ENCODE assay signal across 7 mouse cellular contexts in the genomic region with DNA sequence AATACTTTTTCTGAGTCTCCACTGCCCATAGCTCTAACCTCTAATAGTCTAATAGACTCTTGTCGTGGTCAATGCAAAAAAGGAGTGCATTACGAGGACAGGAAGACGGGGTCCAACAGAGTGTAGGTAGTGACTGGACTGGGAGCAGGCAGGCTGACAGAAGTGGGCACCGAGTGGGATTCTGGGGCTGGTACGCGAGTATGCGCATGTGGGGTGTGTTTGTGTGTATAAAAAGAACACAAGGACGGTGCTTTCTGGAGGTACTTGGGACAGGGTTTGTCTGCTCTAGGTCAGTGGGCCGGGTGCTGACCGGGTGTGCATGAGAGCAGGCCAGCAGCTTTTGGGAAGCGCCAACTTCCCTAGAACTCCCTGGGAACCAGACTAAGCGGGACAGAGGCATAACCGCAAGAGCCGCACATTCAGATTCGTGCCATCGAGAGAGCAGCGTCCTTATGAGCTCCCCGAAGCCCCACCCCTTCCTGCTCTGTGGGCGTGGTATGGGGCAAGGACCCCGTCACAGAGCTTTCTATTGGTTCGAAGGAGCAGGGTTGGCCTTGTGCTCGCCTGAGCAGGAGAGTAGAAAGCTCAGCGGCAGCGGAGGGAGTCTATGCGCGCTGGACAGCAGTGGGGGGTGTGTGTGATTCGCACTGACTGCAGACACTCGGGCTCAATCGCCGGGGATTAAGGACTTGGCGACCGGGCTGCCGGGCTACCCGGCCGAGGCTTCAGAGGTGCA. TPM values are rescaled to one million over a fixed set of nuclear protein-coding genes. Genes with fewer than 3 reads are reported as not detected.
DNase-seq lines count a peak whose midpoint lies in the region; ATAC-seq and TF ChIP-seq lines count a peak whose summit lies in the region.

Gene Efnb1 (plus strand): TSS at position 608 of the 736 bp plus-strand sequence.

- TF ChIP-seq POLR2A in heart, adult 2 months (IDR thresholded peaks at IDR 0.05; ENCODE audit: insufficient read depth, low read depth, low read length), result no peak

- no peaks in the 10 kb centered on the region for H3K9me3 ChIP-seq in embryonic facial prominence, embryonic 14.5 days (ENCODE audit: control insufficient read depth, low read length)
- no peaks in the 10 kb centered on the region for H3K9me3 ChIP-seq in limb, embryonic 13.5 days
- H3K9me3 ChIP-seq in midbrain, embryonic 16.5 days (replicated peaks; ENCODE audit: control insufficient read depth, low read length, poor library complexity, severe bottlenecking), result no peaks in the 10 kb centered on the region

- 27% methylated on average over 34 of the region's 35 CpGs for WGBS in embryonic facial prominence, embryonic 14.5 days
- WGBS in heart, adult 2 months, result 20% methylated on average over 35 of the region's 35 CpGs
- WGBS in limb, embryonic 13.5 days, result 19% methylated on average over 35 of the region's 35 CpGs
- 33% methylated on average over 35 of the region's 35 CpGs for WGBS in midbrain, embryonic 16.5 days

- H3K36me3 ChIP-seq in embryonic facial prominence, embryonic 14.5 days (ENCODE audit: control insufficient read depth, insufficient read depth, low read length), result no peaks in the 10 kb centered on the region
- no peaks in the 10 kb centered on the region for H3K36me3 ChIP-seq in heart, adult 2 months (ENCODE audit: control insufficient read depth, insufficient read depth, low read length)
- no peaks in the 10 kb centered on the region for H3K36me3 ChIP-seq in limb, embryonic 13.5 days
- H3K36me3 ChIP-seq in midbrain, embryonic 16.5 days (ENCODE audit: control insufficient read depth, insufficient read depth, low read length), result no peaks in the 10 kb centered on the region

- peak within 1 kb of the TSS; percentile 86 for H3K9ac ChIP-seq in embryonic facial prominence, embryonic 14.5 days (ENCODE audit: low read depth, low read length)
- peak within 1 kb of the TSS; percentile 94 for H3K9ac ChIP-seq in heart, adult 2 months (ENCODE audit: low read depth, low read length)
- peak within 1 kb of the TSS; percentile 93 for H3K9ac ChIP-seq in limb, embryonic 13.5 days
- peak within 1 kb of the TSS; percentile 77 for H3K9ac ChIP-seq in midbrain, embryonic 16.5 days (ENCODE audit: low read depth, low read length)

- ATAC-seq in embryonic facial prominence, embryonic 14.5 days (ENCODE audit: low read depth), result peak; percentile 96
- ATAC-seq in limb, embryonic 13.5 days (ENCODE audit: low FRiP score, low read depth), result peak; percentile 92
- peak; percentile 92 for ATAC-seq in midbrain, embryonic 16.5 days

- TF ChIP-seq EP300 in heart, adult 2 months (IDR thresholded peaks at IDR 0.05; ENCODE audit: insufficient read depth, low read depth, low read length), result no peak

- peaks cover 7% of the 10 kb centered on the region for H3K27me3 ChIP-seq in embryonic facial prominence, embryonic 14.5 days (replicated peaks; ENCODE audit: control insufficient read depth, insufficient read depth, low read length)
- H3K27me3 ChIP-seq in heart, adult 2 months (ENCODE audit: control insufficient read depth, insufficient read depth, low read length), result no peaks in the 10 kb centered on the region
- H3K27me3 ChIP-seq in limb, embryonic 13.5 days, result peaks cover 49% of the 10 kb centered on the region
- H3K27me3 ChIP-seq in midbrain, embryonic 16.5 days (ENCODE audit: control insufficient read depth, insufficient read depth, low read depth, low read length), result peaks cover 5% of the 10 kb centered on the region; the same call in 1 of the 2 replicates

- TF ChIP-seq CTCF in heart, adult 2 months (IDR thresholded peaks at IDR 0.05), result no peak

- peak within 1 kb of the TSS; percentile 66 for H3K4me2 ChIP-seq in embryonic facial prominence, embryonic 14.5 days (ENCODE audit: low read depth, low read length)
- H3K4me2 ChIP-seq in limb, embryonic 13.5 days (replicated peaks), result peak within 1 kb of the TSS; percentile 74
- H3K4me2 ChIP-seq in midbrain, embryonic 16.5 days (ENCODE audit: low read length), result peak within 1 kb of the TSS; percentile 71

- intact Hi-C loops in heart, adult 2 months (cut with DNase I), result loop anchor here (1.0 to 10.0 kb wide), 8 partner anchors 64 to 439 kb away; partner anchors contain the start of gene Pja1

- H3K27ac ChIP-seq in embryonic facial prominence, embryonic 14.5 days (replicated peaks; ENCODE audit: low read depth, low read length), result peak within 1 kb of the TSS; percentile 83
- H3K27ac ChIP-seq in heart, adult 2 months, result peak within 1 kb of the TSS; percentile 84
- H3K27ac ChIP-seq in limb, embryonic 13.5 days, result peak within 1 kb of the TSS; percentile 84
- H3K27ac ChIP-seq in midbrain, embryonic 16.5 days (ENCODE audit: low read length), result peak within 1 kb of the TSS; percentile 73

- peaks cover 3% of the 10 kb centered on the region; the same call in 1 of the 2 replicates for H3K4me1 ChIP-seq in embryonic facial prominence, embryonic 14.5 days (ENCODE audit: control insufficient read depth, insufficient read depth, low read length)
- peaks cover 3% of the 10 kb centered on the region for H3K4me1 ChIP-seq in heart, adult 2 months (ENCODE audit: control insufficient read depth, insufficient read depth, low read length)
- peaks cover 14% of the 10 kb centered on the region for H3K4me1 ChIP-seq in limb, embryonic 13.5 days
- peaks cover 17% of the 10 kb centered on the region for H3K4me1 ChIP-seq in midbrain, embryonic 16.5 days (ENCODE audit: control insufficient read depth, insufficient read depth, low read length)

- peak; percentile 92 to 94 for DNase-seq in adrenal gland, postnatal 36 days
- DNase-seq in embryonic facial prominence, embryonic 14.5 days (ENCODE audit: low spot score), result peak; percentile 98
- DNase-seq in heart, adult 2 months, result peak; percentile 91 to 93
- peak; percentile 93 for DNase-seq in kidney, adult 8-10 months
- peak; percentile 54 to 85 for DNase-seq in spleen, postnatal 10 days (ENCODE audit: low spot score in 2 of 2)

- peaks cover 2% of the 10 kb centered on the region for H3K79me2 ChIP-seq in heart, adult 2 months (replicated peaks; ENCODE audit: control insufficient read depth, insufficient read depth, low read length)

- peak within 1 kb of the TSS; percentile 65 for H3K4me3 ChIP-seq in embryonic facial prominence, embryonic 14.5 days (ENCODE audit: low read depth, low read length)
- H3K4me3 ChIP-seq in heart, adult 2 months, result peak within 1 kb of the TSS; percentile 67
- peak within 1 kb of the TSS; percentile 68 for H3K4me3 ChIP-seq in limb, embryonic 13.5 days
- peak within 1 kb of the TSS; percentile 59 for H3K4me3 ChIP-seq in midbrain, embryonic 16.5 days (ENCODE audit: low read depth, low read length)

RNA-seq across cellular contexts. Expression of gene Efnb1, which starts in this region (rescaled TPM):
- total RNA-seq in adrenal gland, postnatal 36 days (2021), result 10 to 100 TPM; 55.6 to 57.7 TPM
- 36.7 and 41.4 TPM in 2 replicates for polyA plus RNA-seq in embryonic facial prominence, embryonic 14.5 days (2014; fragmentation: Nextera tagmentation; extraction: Ambion mirVana)
- total RNA-seq in heart, adult 2 months (2021), result 10 to 100 TPM; 20.4 to 21.2 TPM
- polyA plus RNA-seq in heart, adult 2 months (2012; rRNA removed), result 16.0 and 20.6 TPM in 2 replicates
- polyA plus RNA-seq in limb, embryonic 13.5 days (2015; fragmentation: Nextera tagmentation; extraction: Ambion mirVana), result 45.2 and 46.4 TPM in 2 replicates
- 15.6 and 19.6 TPM in 2 replicates for polyA plus RNA-seq in midbrain, embryonic 16.5 days (2015; fragmentation: Nextera tagmentation; extraction: Ambion mirVana)

Comparison
In these comparisons a context has a peak if more than half of its experiments do, and no peak if none do; other contexts are left out.
1. Peak in every context shown above with its lines: DNase-seq, ATAC-seq, H3K4me3 ChIP-seq and H3K27ac ChIP-seq.